Mouse (Mus musculus) spleen, adult 2 months (tissue): ENCODE results near the gene C1qb. TPM values are rescaled to one million over a fixed set of nuclear protein-coding genes. Genes with fewer than 3 reads are reported as not detected.

Source experiments
- DNase-seq, 2 experiments: peaks; one replicate each; pipeline versions ENCODE4 v3.0.0 to v3.0.0-alpha.2; 2012 to 2021; ENCODE audit warnings: low spot score in 2 of 2, low read depth in 1 of 2
- H3K27ac ChIP-seq: fragments of 200-500 bp; 2 replicates; pipeline ENCODE4 v1.5.1; 2012; ENCODE audit warnings: low read length, inconsistent platforms; ENCODE audit not compliant: insufficient read depth
- H3K27me3 ChIP-seq: fragments of 200-500 bp; 2 replicates; pipeline ENCODE4 v1.6.1; 2012; ENCODE audit warnings: mild to moderate bottlenecking, moderate library complexity, low read length, inconsistent platforms; ENCODE audit not compliant: control insufficient read depth, insufficient read depth
- H3K36me3 ChIP-seq: fragments of 200-500 bp; 2 replicates; pipeline ENCODE4 v1.6.1; 2012; ENCODE audit warnings: mild to moderate bottlenecking, low read length, inconsistent platforms; ENCODE audit not compliant: control insufficient read depth, insufficient read depth
- H3K4me1 ChIP-seq: fragments of 200-500 bp; 2 replicates; pipeline ENCODE4 v1.6.1; 2011; ENCODE audit warnings: inconsistent platforms; ENCODE audit not compliant: control insufficient read depth, insufficient read depth, insufficient read length
- H3K4me3 ChIP-seq: fragments of 200-500 bp; 2 replicates; pipeline ENCODE4 v1.5.1; 2011; ENCODE audit warnings: mild to moderate bottlenecking, inconsistent platforms; ENCODE audit not compliant: insufficient read depth, insufficient read length; ENCODE audit errors: extremely low read depth
- CTCF ChIP-seq: fragments of 200-500 bp; IDR thresholded peaks from 2 replicates; pipeline ENCODE4 v1.5.1; 2011; ENCODE audit warnings: mild to moderate bottlenecking, inconsistent platforms; ENCODE audit not compliant: insufficient read depth, insufficient read length, insufficient replicate concordance; ENCODE audit errors: extremely low read depth
- POLR2A ChIP-seq: fragments of 200-500 bp; IDR thresholded peaks from 2 replicates; pipeline ENCODE4 v1.6.1; 2011; ENCODE audit warnings: low read depth, low read length, inconsistent platforms
- WGBS: fragments of 180-500 bp; shearing (Covaris S2); methylation state at CpG from one replicate; pipeline ENCODE4 v1.1.7; 2018; 5-methylcytosine and 5-hydroxymethylcytosine counted together
- polyA plus RNA-seq: library from polyadenylated mRNA; depleted of rRNA; stranded (reverse); fragments of >200 nt; gene quantifications from 2 replicates; pipeline ENCODE4 v1.2.3, GENCODE M21; 2012

Gene C1qb
- polyA plus RNA-seq, 1 experiment, result 284 TPM

DNA sequence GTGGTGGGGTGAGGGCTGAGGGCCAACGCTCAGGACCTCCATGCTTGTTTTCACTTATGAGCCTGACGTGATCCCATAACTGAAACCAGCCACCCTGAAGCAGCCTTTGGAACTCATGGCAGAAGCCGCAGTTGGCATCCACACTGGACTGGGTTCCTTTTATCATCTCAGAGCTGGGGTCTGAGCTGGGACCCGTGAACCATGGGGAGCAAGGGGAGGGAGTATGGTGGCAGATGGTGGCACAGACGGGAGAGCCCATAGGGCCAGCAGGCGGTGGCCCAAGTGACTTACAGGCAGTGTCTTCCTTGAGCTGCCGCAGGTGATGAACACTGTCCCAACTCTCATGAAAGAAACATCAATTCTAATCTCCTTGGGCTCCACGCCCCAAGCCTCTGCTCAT is 32.8 kb upstream of the C1qb start:
- no peaks in the 10 kb centered on the region for H3K4me1 ChIP-seq
- H3K4me3 ChIP-seq, result no peak overlapping the region
- WGBS, result 82% methylated on average over 8 of the region's 8 CpGs
- no peaks in the 10 kb centered on the region for H3K36me3 ChIP-seq
- no peaks in the 10 kb centered on the region for H3K27me3 ChIP-seq
- no peak overlapping the region for H3K27ac ChIP-seq
- TF ChIP-seq POLR2A (no peak), CTCF (no peak)
- no peak for DNase-seq

DNA sequence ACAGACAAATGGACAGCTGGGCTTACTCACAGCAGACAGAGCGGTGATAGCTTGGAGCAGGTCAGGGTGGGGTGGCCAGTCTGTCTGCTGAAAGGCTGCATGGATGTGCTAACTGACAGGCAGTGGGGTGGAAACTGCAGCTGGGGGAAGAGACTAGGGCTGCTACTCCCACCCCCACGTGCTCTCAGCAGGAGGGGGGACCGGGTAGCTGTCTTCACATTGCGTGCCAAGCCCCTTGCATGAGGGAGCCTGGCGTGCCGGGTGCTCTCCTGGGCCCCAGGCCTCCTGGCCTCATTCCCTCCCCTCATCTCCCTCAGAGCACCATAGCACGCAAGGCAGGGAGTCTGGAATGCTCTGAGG is 31.2 kb upstream of the C1qb start:
- Histone ChIP-seq H3K27me3 (no peaks in the 10 kb centered on the region), H3K36me3 (no peaks in the 10 kb centered on the region), H3K4me3 (no peak overlapping the region), H3K27ac (no peak overlapping the region), H3K4me1 (no peaks in the 10 kb centered on the region)
- TF ChIP-seq POLR2A (no peak), CTCF (no peak)
- no peak for DNase-seq
- WGBS, result 52% methylated on average over 7 of the region's 7 CpGs

DNA sequence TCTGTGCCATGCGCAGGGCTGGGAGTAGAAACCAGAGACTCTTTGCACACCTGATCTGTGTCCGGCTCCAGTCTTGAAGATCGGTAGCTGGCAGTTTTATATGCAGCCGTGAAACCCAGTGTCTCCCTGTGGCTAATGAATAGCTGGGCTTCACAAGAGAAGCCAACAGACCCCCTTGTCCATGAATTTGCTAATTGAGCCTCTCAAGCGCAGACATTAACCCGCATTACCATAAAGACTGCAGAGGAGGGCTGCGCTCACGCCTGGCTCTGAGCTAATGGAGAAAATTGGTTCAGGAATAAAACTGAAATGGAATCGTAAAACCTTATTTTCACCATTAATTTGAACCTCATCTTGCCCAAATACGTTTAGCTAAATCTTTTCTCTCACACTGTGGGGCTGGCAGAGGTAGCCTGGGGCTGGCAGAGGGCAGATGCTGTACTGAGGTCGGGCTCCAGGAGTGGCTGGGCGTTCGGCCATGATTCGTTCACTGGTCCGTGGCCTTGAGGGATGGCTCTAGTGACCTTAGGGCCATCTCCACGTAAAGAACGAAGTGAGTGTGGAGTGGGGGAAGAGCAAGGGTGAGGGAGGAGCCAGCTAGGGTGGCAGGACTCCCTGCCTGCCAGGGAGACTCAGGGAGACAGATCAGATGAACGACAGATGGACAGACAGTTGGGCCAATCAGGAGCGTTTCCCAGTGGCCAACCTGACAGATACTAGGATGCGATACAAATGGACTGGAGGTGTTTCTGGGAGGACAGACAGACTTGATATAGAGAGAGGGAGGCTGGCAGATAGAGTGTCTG is 30.6 kb upstream of the C1qb start:
- H3K27me3 ChIP-seq, result no peaks in the 10 kb centered on the region
- H3K4me3 ChIP-seq, result no peak overlapping the region
- 80% methylated on average over 20 of the region's 20 CpGs for WGBS
- no peak for DNase-seq
- no peaks in the 10 kb centered on the region for H3K36me3 ChIP-seq
- H3K4me1 ChIP-seq, result no peaks in the 10 kb centered on the region
- no peak for TF ChIP-seq CTCF
- no peak for TF ChIP-seq POLR2A
- H3K27ac ChIP-seq, result no peak overlapping the region

DNA sequence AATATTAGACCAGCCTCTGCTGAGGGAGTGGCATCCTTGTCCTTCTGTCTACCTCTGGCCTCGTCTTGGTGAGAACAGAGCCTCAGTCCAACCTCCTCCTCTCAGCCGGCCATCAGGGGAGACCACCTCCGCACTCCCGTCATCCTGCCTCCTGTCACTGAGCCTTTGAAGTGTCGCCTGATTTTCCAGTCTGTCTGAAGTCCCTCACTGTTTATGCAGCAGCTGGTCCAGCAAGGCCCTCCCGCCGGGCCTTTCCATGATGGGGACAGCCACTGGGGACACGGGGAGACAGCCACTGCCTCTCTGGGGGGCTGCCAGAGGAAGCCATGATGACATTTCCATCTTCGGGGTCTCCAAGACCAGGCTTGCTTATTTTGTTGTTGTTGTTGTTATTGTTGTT is 26.9 kb upstream of the C1qb start:
- WGBS, result 26% methylated on average over 9 of the region's 9 CpGs
- Histone ChIP-seq H3K4me1 (no peaks in the 10 kb centered on the region), H3K36me3 (no peaks in the 10 kb centered on the region), H3K4me3 (no peak overlapping the region), H3K27ac (no peak overlapping the region), H3K27me3 (no peaks in the 10 kb centered on the region)
- no peak for TF ChIP-seq CTCF
- TF ChIP-seq POLR2A, result no peak
- DNase-seq, result no peak

DNA sequence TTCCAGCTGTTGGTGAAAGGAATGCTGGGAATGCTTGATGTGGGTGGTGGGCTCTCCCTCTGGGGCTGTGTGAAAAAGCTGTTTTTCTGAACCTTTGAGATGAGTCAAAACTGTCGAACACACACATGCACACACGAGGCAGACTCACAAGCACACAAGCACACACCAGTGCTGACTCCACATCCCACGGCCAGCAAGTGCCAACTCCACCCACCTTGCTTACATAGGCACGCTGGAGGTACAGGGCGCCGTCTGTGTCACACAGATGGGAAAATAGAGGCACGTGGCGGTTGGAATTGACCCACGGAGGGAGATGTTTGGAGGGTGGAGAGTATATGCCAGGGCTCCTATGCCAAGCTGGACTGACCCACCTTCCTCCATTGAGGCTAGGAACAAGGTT is 25.8 kb upstream of the C1qb start:
- WGBS, result 46% methylated on average over 9 of the region's 9 CpGs
- H3K4me3 ChIP-seq, result no peak overlapping the region
- no peak for TF ChIP-seq CTCF
- no peak for TF ChIP-seq POLR2A
- no peak overlapping the region for H3K27ac ChIP-seq
- no peak for DNase-seq
- H3K27me3 ChIP-seq, result no peaks in the 10 kb centered on the region
- no peaks in the 10 kb centered on the region for H3K4me1 ChIP-seq
- H3K36me3 ChIP-seq, result no peaks in the 10 kb centered on the region

DNA sequence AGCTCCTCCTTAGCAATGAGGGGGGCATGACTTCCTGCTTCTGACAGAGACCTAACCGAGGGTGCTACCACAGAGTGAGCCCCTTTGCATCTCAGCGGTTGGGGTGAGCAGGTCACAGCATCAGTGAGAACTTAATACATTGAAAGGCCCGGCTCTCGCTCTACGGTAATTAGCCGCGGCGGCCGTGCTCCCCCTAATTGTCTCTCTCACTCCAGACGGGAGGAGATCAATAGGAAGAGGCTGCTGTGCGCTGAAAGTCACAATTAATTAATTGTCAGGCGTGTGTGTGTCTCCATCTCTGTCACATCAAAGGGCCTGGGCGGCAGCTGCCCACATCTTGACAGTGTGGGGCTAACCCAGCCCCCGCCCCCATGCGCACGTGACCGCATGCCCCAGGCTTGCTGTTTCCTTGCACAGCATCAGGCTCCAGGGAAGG is 25.2 kb upstream of the C1qb start:
- Histone ChIP-seq H3K36me3 (no peaks in the 10 kb centered on the region), H3K4me3 (no peak overlapping the region), H3K27ac (no peak overlapping the region), H3K4me1 (no peaks in the 10 kb centered on the region), H3K27me3 (no peaks in the 10 kb centered on the region)
- DNase-seq, result no peak
- 15% methylated on average over 17 of the region's 17 CpGs for WGBS
- no peak for TF ChIP-seq CTCF

DNA sequence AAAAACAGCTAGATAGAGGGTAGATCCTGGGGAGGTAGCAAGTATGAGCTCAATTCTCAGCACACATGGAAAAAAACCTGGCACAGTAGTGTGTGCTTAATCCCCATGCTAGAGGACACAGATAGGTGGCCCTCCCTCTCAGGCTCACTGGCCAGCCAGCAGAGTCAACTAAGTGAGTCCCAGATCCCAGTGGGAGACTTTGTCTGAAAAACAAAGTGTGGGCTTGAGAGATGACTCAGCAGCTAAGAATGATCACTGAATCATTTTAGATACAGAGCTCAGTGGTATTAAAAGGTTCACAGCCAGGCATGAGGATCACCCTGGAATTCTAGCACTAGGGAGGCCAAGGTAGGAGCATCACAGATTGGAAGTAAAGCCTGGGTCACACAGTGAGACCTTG is 21.8 kb upstream of the C1qb start:
- Histone ChIP-seq H3K27ac (no peak overlapping the region), H3K27me3 (0 out of 2 replicates have a peak, but pooled peaks cover 3% of the 10 kb centered on the region), H3K4me3 (no peak overlapping the region), H3K36me3 (no peaks in the 10 kb centered on the region), H3K4me1 (no peaks in the 10 kb centered on the region)
- TF ChIP-seq POLR2A (no peak), CTCF (no peak)
- DNase-seq, result no peak
